Mouse (Mus musculus) T-cell, adult 2 months (primary cell): ENCODE measurements around the gene Atad2b.

Experiments
- DNase-seq: peaks from one replicate; pipeline ENCODE4 v3.0.0; 2022; ENCODE audit warnings: low spot score

Gene Atad2b

DNA sequence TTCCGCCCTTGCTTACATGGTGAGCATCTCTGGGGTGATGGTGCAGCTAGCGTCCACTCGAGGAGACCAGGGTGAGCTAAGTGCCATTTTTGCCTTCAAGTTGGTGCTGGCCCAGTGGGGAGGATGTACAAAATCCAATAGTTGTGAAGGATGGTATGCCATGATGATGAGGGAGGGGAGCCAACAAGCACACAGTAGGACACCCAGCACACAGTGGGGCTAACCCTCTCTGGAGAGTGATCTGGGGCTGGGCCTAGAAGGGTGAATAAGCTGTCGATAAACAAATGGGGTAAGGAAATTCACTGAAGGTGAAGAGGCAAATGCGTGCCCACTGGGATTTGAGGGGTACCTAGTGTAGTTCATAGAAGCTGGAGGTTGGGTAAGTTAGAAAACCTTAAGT, 167.6 kb downstream of the Atad2b start:
- no peak for DNase-seq

- no peak for DNase-seq
Observed at GRCm38 (mm10) chr12:5087787-5088519, 170.8 kb downstream of the Atad2b start.

GRCm38 (mm10) chr12:5088639-5089038, 171.5 kb downstream of the Atad2b start:
- DNase-seq: no peak
